Mouse (Mus musculus): ENCODE data around the gene Ganab.
"Not testable (repeated sequence)": the region's sequence is repeated elsewhere in the genome, so short reads cannot be mapped to it uniquely, and the experiment has no call there.

The Ganab gene

DNA sequence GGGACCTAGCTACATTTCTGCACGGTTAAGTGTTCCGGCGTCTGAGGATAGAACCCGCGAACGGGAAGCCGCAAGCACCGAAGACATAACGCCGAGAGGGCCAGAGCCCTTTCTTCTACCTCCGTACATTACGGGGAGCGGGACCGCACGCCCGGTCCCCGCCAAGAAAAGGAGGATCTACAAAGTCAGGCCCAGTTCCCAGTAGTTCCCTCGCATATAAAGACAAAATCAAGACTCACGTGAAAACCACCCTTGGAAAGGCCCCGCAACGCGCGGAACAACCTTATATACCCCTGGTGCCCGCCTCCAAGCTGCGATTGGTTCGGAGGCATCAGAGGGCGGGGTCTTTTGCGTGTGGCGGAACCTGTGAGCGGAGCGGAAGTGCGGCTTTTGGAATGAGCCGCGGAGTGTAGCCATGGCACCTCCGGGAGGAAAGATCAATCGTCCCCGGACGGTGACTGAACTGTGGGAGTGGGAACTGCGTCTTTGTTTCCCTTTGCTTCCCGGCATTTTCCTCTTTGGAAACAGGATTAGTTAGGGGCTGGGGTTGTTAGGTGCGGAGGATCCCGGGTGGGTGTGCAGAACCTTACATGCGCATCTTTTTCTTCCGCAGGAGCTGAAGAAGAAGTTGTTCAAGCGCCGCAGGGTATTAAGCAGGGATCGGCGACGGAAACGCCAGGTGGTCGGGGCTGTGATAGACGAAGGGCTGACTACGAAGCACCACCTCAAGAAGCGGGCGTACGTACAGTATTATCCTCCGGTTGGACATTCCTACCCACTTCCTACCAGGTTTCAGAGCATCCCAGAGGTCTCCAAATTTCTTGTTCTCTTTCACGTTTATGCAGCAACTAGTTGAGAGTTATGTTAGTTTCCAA is 9.1 kb upstream of the Ganab start, which contains the start of the genes 1810009A15Rik and Gm49416:
Gene 1810009A15Rik, plus strand, starts transcription at position 343 of the 875 bp plus-strand sequence.
Gene Gm49416, plus strand, starts transcription at position 416 of the 875 bp plus-strand sequence.
- in situ Hi-C loops (cut with MseI, MboI) = no loop called here

DNA sequence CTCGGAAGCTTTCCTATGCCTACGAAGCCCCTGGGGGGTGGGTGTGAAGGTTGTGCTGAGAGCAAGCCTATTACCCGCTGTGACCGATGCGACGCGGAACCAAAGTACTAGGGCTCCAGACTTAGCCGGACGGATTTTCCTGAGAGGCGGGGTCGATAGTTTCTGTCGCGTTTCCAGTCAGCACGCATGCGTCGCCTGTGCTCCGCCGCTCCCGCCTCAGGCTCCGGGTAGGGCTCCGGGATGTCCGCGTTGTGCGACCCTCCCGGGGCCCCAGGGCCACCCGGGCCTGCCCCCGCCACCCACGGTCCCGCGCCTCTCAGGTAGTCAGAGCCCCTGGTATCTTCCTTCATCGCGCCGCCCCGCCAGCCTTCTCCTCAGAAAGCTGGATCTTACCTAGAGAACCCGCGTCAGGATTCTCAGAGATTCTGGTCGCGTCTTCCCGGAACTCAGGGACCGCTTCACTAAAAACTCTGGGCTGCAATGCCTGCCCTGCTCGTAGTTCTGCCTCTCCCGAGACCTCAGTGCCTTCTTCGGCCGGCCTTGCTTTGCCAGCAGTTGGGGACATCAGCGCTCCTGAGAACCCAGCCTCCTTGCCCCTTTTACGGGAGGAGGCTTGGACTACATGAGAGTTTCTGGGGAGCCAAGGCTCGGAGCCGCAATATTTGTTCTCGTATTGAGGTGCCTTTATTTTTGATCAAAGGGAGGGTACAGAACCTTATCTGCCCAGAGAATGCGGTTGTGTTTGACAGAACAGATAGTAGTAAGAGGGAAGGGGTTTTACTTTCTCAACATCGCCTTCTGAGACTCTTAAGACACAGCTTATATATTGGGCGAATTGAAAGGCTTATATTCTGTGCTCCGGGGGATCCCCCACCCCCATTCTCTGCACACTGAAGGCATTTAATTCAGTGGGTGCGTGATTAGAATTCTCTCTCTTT is 4.8 kb upstream of the Ganab start, which contains the start of gene Ints5:
Gene Ints5, plus strand, starts transcription at position 177 of the 938 bp plus-strand sequence.
- in situ Hi-C loops (cut with MseI, MboI) = no loop called here

DNA sequence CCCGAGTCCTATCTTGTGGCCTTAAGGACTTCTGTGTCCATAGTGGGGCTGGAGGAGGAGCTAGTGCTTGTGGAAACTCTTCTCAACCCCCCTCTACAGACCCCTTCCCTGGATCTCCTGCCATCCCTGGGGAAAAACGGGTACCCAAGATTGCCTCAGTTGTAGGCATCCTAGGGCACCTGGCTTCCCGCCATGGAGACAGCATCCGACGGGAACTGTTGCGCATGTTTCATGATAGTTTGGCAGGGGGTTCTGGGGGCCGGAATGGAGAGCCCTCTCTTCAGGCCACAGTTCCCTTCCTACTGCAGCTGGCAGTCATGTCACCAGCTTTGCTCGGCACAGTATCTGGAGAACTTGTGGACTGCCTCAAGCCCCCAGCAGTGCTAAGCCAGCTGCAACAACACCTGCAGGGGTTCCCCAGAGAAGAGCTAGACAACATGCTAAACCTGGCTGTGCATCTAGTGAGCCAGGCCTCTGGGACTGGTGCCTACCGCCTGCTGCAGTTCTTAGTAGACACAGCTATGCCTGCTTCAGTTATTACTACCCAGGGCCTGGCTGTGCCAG is 2.4 kb upstream of the Ganab start:
- in situ Hi-C loops (cut with MseI, MboI) = no loop called here

DNA sequence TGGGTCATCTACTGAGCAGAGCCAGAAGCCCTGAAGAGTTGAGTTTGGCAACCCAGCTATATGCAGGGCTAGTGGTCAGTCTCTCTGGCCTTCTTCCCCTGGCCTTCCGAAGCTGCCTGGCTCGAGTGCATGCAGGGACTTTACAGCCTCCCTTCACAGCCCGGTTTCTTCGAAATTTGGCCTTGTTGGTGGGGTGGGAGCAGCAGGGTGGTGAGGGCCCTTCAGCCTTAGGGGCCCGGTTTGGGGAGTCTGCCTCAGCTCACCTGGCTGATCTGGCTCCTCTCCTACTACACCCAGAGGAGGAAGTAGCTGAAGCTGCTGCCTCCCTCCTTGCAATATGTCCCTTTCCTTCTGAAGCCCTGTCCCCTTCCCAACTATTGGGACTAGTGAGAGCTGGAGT is 1.6 kb upstream of the Ganab start:
- in situ Hi-C loops (cut with MseI, MboI) = not testable (repeated sequence)

DNA sequence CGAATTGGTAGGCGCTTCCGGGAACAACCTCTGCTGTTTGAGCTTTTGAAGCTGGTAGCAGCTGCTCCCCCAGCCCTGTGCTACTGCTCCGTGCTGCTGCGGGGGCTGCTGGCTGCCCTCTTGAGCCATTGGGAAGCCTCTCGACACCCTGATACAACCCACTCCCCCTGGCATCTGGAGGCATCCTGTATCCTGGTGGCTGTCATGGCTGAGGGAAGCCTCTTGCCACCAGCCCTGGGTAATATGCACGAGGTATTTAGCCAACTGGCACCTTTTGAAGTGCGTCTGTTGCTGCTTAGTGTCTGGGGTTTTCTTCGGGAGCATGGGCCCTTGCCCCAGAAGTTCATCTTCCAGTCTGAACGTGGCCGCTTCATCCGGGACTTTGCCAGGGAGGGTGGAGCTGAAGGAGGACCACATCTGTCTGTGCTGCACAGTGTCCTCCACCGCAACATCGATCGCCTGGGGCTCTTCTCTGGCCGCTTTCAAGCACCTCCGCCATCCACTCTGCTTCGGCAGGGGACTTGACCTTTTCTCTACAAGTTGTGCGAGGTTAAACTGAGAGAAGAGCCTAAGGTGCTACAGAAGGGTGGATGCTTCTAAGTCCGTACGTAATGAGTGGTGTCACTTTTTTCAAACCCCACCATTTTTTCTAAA is 533 bp upstream of the Ganab start:
- in situ Hi-C loops (cut with MseI, MboI) = not testable (repeated sequence)

DNA sequence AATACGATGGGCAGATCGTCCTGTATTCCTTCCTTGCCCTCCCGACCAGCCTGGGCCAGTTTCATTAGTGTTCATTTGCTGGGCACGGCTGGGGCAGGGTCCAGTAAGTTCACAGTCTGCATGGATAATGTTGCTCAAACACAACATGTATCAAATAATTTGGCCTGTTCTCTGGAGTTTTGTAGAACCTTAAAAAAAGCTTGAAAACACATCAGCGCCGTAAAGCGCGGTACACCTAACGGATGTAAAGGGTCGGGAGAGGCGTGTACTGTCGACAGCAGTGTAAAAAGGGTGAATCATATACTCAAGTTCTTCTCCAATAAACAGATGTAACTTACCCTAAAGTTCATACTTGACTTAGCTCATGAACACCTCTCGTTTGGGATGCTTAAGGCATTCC is 705 bp downstream of the Ganab start:
- in situ Hi-C loops (cut with MseI, MboI) = no loop called here

DNA sequence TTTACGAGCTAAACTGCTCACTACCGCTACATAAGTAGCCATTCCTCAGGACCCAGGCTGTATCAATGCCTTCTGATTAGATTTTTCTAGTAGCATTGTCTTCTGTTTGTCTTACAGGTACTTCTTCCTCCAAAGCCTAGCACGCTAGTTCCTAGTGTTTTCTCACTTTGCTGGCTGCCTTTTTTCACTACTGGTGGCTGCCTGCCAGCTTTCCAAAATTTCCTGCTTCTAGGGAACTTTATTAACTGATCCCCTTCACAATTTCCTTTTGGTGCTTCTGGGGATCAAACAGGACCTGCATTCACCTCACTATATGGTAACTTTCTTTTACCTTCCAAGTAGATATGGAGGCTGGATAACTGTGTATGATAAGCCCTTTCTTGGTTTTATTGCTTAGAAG is 1.2 kb downstream of the Ganab start:
- in situ Hi-C loops (cut with MseI, MboI) = no loop called here

DNA sequence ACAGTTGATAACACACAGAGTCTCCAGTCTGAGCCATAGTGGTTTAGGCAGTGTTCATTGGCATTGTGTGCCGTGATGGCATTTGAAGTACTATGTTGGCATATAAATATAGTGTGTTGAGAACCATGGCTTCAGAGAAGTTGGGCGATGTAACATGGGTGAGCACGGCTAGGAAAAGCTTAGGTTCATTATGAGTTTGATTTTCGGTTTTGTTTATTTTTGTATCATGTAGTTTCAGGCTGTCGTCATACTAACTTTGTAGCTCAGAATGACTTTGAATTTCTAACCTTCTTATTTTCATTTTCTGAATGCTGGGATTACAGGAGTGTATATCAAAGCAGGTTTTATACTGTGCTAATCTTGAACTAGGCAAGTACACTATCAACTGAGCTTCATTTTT is 5.5 kb downstream of the Ganab start:
- in situ Hi-C loops (cut with MseI, MboI) = no loop called here

DNA sequence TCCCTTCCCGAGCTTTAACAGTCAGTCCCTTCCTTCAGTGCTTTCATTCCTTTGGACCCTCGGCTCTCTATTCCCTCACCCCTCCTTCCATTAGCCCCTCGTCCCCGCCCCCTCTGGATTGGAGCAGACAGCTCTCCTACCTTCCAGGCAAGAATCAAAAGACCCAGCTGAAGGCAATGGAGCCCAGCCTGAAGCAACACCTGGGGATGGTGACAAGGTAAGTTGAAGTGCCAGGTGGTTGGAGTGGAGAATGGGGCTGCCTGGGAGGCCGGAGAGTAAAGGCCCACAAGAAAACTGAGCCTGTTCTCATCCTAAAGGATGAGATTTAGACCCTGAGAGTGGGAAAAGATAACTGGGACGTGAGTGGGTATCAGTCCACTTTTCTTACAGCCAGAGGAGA is 10.7 kb downstream of the Ganab start:
- in situ Hi-C loops (cut with MseI, MboI) = no loop called here

DNA sequence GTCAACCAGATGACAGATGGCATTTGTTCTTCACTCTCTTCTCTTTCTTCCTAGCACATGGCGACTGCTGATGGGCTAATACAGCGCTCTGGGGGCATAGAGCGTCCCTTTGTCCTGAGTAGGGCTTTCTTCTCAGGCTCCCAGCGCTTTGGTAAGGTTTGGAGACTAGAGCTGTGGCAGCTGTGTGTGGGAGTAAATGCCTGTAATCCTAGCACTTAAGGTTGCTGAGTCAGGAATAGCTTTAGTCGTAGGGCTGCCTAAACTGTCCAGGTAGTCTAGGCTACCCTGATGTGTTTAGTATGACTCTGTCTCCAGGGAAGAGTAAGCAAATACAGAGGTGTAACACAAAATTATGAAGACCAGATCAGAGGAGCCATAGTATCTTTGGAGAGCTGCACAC is 13.9 kb downstream of the Ganab start:
- in situ Hi-C loops (cut with MseI, MboI) = no loop called here

DNA sequence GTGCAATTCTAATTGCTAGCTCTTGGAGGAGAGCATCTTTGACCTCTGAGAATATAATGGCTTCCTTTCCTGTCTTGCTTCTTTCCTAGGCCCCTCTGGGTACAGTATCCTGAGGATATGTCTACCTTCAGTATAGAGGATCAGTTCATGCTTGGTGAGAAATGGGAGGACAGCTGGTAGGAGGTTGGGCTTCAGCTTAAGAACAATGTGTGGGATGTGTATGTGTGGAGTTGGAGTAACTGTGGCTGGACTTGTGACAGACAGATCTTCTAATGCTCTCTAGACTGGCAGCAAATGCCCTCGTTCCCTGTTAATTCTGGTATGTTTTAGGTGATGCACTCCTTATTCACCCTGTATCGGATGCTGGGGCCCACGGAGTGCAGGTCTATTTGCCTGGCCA is 16.3 kb downstream of the Ganab start:
- in situ Hi-C loops (cut with MseI, MboI) = no loop called here

DNA sequence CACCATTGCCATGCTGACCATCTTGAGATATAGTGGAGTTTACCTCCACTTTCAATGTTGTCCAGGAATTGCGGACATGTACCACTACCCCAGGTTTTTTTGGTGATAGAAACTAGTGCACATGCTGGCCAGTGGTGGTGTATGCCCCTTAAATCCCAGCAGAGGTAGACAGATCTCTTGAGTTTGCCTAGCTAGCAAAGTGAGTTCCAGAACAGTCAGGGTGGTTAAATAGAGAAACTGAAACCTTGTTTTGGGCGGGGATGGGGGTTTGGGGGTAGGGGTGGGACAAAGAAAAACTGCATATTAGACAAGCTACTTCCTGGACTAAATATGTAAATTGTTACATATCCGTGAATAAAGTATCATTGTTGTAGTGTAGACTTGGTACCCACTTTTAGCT is 21.1 kb downstream of the Ganab start:
- in situ Hi-C loops (cut with MseI, MboI) = no loop called here

DNA sequence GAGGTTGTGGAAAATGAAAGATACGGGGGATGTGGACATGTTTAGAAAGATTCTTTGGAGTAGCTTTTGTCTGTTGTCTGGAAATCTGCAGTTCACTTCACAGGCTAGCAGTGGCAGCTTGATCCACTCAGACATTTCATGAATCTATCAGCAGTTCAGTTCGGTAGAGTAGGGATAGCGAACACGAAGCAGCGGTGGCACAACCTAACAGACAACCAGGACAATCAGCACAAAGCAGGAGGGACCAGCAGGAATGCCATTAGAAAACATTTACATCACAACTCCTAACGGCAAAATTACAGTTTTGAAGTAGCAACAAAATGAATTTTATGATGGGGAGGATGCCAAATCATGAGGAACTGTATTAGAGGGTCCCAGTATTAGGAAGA is 21.8 kb downstream of the Ganab start:
- in situ Hi-C loops (cut with MseI, MboI) = no loop called here

DNA sequence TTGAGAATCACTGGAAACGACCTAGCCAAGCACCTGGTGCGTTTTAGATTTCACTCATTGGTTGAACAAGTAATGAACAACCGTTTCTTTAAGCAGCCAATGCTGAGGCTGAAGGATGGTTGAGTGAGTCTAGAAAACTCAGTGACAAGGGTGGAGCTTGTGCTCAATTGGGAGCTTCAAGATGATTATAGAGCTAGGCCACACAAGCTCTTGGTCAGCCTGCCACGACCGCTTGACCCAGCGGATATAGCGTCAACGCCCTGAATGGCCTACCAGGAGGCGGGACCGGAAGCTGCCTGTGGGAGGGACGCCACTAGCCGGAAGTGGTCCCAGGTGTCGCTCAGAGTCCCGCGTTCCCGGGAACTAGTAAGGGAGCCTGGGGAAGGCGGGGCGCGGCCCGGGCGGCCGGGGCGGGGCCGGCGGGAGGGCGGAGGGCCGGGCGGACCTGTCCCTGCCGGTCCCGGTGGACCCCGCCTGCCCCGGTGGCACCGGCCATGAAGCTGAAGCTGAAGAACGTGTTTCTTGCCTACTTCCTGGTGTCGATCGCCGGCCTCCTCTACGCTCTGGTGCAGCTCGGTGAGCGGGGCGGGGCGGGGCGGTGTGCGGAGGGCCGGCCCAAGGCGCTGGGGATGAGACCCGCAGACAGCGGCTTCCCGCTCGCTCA is 22.3 kb downstream of the Ganab start, which contains the start of gene B3gat3:
Gene B3gat3, plus strand, starts transcription at position 302 of the 664 bp plus-strand sequence.
- in situ Hi-C loops (cut with MseI, MboI) = no loop called here

DNA sequence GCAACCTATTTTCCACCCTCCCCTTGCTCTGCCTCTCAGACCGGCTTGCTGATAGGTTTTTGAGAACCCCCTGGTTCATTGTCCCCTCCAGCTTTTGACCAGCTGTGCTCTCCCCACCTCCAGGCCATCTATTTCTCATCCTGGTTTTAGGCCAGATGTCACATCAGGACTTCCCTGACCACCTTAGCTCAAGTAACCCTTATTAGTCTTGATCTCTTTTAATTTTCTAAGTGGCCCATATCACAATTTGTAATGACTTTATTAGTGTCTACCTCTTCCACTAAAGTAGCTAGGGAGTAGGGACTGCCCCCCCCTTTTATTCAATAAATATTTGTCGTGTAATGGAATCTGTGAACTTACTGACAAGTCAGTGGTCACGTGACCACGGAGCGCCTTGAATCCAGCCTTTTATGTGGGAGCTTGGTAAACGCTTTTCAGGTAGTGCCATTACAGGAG is 23.0 kb downstream of the Ganab start:
- in situ Hi-C loops (cut with MseI, MboI) = no loop called here

DNA sequence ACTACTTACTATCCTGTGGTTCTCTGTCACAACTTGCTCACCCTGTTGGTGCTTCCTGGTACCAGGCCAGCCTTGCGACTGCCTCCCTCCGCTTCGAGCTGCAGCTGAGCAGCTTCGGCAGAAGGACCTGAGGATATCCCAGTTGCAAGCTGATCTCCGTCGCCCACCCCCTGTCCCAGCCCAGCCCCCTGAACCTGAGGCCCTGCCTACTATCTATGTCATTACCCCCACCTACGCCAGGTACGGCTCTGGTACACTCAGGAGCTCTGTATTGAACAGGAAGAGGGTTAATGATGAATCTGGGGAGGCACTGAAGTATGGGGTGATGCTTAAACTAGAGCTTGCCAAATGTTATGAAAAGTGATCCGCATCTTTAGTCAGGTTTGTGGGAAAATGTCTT is 23.9 kb downstream of the Ganab start:
- in situ Hi-C loops (cut with MseI, MboI) = no loop called here

DNA sequence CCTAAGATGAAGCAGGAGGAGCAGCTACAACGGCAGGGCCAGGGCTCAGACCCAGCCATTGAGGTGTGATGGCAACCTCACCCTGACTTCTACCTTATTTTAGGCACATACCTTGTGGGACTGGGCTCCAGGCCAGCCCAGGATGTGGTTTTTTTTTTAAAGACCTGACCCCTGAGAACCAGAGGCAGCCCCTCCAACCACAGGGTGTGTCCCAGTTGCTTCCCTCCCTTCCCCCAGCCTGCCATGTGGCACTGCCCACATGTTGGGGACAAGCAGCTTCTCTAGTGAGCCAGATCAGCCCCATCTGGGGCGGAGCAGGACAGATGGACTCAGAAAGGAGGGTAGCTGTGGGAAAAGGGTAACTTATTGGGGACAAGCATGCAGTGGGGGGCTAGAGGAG is 28.9 kb downstream of the Ganab start:
- in situ Hi-C loops (cut with MseI, MboI) = no loop called here

DNA sequence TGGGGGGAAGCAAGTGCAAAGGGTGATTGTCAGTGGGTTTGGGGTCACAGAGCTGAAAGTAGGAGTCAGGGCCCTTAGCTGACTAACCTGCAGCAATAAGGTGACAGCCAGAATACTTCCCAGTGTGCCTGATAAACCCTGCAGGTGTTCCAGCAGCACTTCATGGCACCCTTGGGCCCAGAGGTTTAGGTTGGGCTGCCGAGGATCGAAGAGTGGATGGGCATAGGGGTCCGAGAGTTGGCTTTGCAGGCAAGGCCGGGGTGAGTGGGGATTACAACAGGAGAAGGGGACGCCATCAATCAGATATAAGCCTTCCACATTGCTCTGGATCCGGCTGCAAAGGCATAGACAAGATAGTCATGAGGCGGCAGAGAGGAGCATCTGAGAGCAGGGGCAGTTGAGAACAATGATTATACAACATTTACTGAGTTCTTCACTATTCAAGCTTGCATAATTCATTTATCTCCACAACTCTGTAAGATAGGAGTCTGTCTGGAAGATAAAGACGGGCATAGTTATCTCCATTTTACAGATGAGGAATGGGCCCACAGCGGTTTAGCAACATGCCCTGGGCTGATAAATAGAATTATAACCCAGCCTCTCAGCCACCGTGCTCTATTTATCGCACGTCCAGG is 30.1 kb downstream of the Ganab start:
- in situ Hi-C loops (cut with MseI, MboI) = no loop called here

DNA sequence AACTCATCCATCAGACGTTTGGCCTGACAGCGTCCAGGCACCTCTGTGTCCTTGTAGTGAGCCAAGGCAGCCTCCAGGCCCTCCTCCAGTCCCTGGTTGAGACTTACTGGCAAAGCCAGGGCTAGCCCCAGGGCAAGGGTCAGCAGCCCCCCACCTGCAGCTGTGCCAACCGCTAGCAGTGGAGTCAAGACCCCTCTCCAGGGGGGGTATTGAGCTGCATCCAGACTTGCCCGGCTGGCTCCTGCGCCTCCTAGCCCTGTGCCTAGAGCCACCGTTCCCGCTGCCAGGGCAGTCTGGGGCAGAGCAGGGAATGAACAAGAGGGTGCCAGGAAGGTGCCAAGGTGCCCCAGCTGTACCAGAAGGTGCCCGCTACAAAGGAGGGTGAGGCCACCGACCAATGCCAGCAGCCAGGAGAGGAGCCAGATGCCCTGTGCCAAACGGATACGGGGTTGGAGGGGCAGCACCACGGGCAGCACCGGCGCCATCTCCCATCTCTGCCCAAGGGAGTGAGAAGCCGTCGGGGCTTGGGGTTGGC is 30.9 kb downstream of the Ganab start:
- in situ Hi-C loops (cut with MseI, MboI) = no loop called here

All from mouse trophoblast stem cell (cell line).